Mouse (Mus musculus): Measurements from ENCODE around the gene Zswim1.

Zswim1 gene

GRCm38 (mm10) chr2:164822636-164823165, at the start of gene Zswim1:
Gene Zswim1, plus strand, starts transcription at chr2:164822686.
- DNase-seq (ENCODE audit: low read depth, low spot score) = peak; percentile 100

GRCm38 (mm10) chr2:164773229-164773988, 49.1 kb upstream of the Zswim1 start:
- DNase-seq (ENCODE audit: low read depth, low spot score) = no peak

- no peak for DNase-seq (ENCODE audit: low read depth, low spot score)
These were observed 48.5 kb upstream of the Zswim1 start for GRCm38 (mm10) chr2:164773989-164774364.

GRCm38 (mm10) chr2:164776130-164776529, 46.4 kb upstream of the Zswim1 start:
- DNase-seq (ENCODE audit: low read depth, low spot score) = no peak

- no peak for DNase-seq (ENCODE audit: low read depth, low spot score)
These were observed 45.7 kb upstream of the Zswim1 start for GRCm38 (mm10) chr2:164776801-164777200.

GRCm38 (mm10) chr2:164777246-164778014, 45.1 kb upstream of the Zswim1 start:
- DNase-seq (ENCODE audit: low read depth, low spot score) = no peak

- DNase-seq (ENCODE audit: low read depth, low spot score) = no peak
These were observed 44.5 kb upstream of the Zswim1 start for GRCm38 (mm10) chr2:164778015-164778287.

GRCm38 (mm10) chr2:164778809-164779208, 43.7 kb upstream of the Zswim1 start:
- peak; percentile 60 for DNase-seq (ENCODE audit: low read depth, low spot score)

GRCm38 (mm10) chr2:164779481-164780086, 42.9 kb upstream of the Zswim1 start, which contains the start of gene Tnnc2:
Gene Tnnc2, minus strand, starts transcription at chr2:164779967.
- no peak for DNase-seq (ENCODE audit: low read depth, low spot score)

GRCm38 (mm10) chr2:164781876-164782275, 40.6 kb upstream of the Zswim1 start:
- DNase-seq (ENCODE audit: low read depth, low spot score) = no peak

GRCm38 (mm10) chr2:164783926-164784581, 38.4 kb upstream of the Zswim1 start:
- no peak for DNase-seq (ENCODE audit: low read depth, low spot score)

- DNase-seq (ENCODE audit: low read depth, low spot score) = peak; percentile 34
These were observed 37.5 kb upstream of the Zswim1 start for GRCm38 (mm10) chr2:164784869-164785420.

GRCm38 (mm10) chr2:164785481-164786387, 36.8 kb upstream of the Zswim1 start, which contains the start of gene Snx21:
Gene Snx21, plus strand, starts transcription at chr2:164785823.
- peak; percentile 97 for DNase-seq (ENCODE audit: low read depth, low spot score)

- peak; percentile 67 for DNase-seq (ENCODE audit: low read depth, low spot score)
These were observed 36.0 kb upstream of the Zswim1 start for GRCm38 (mm10) chr2:164786388-164786885.

- DNase-seq (ENCODE audit: low read depth, low spot score) = no peak
These were observed 35.5 kb upstream of the Zswim1 start for GRCm38 (mm10) chr2:164787032-164787431.

GRCm38 (mm10) chr2:164787779-164788178, 34.7 kb upstream of the Zswim1 start:
- no peak for DNase-seq (ENCODE audit: low read depth, low spot score)

- DNase-seq (ENCODE audit: low read depth, low spot score) = peak; percentile 35
These were observed 34.1 kb upstream of the Zswim1 start for GRCm38 (mm10) chr2:164788411-164788810.

- DNase-seq (ENCODE audit: low read depth, low spot score) = no peak
These were observed 32.0 kb upstream of the Zswim1 start for GRCm38 (mm10) chr2:164790451-164790850.

- peak; percentile 51 for DNase-seq (ENCODE audit: low read depth, low spot score)
These were observed 30.6 kb upstream of the Zswim1 start for GRCm38 (mm10) chr2:164791841-164792261.

All from brain, adult 2 months (tissue).